Mouse (Mus musculus): Measurements from ENCODE around the gene Ppfia1. TPM values are rescaled to one million over a fixed set of nuclear protein-coding genes. Genes with fewer than 3 reads are reported as not detected.

Ppfia1 gene
- polyA plus RNA-seq, 1 experiment from 2014 or later = 19.2 TPM

DNA sequence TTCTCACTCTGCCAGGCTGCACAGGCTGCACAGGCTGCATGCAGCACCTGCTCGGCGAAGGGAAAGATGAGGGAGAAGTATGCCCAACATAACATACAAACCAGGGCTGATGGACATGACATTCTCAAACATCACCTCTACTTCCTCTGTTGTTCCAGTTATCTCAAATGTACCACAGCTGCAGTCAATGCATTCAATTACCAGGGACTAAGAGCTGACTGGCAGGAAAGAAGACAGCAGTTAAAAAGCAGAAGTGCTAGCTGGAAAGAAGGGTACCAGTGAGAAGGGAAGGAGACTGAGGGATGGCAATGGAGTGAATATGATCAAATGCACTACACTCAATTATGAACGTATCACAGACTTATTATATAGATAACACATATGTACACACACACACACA is 17.2 kb downstream of the Ppfia1 start:
- Histone ChIP-seq H3K27me3 (ENCODE audit: control insufficient read depth, insufficient read depth, low read length) (no peaks in the 10 kb centered on the region), H3K4me2 (ENCODE audit: low read depth, low read length) (no peak overlapping the region), H3K4me1 (ENCODE audit: control insufficient read depth, insufficient read depth, low read length) (no peaks in the 10 kb centered on the region), H3K9ac (ENCODE audit: low read length) (no peak overlapping the region), H3K27ac (ENCODE audit: low read length) (no peak overlapping the region), H3K36me3 (ENCODE audit: control insufficient read depth, insufficient read depth, low read length) (no peaks in the 10 kb centered on the region), H3K4me3 (replicated peaks; ENCODE audit: low read length) (no peak overlapping the region), H3K9me3 (replicated peaks; ENCODE audit: control insufficient read depth, low read length) (no peaks in the 10 kb centered on the region)
- WGBS = 74% methylated on average over 3 of the region's 3 CpGs
- ATAC-seq (ENCODE audit: insufficient read depth, low FRiP score) = no peak

DNA sequence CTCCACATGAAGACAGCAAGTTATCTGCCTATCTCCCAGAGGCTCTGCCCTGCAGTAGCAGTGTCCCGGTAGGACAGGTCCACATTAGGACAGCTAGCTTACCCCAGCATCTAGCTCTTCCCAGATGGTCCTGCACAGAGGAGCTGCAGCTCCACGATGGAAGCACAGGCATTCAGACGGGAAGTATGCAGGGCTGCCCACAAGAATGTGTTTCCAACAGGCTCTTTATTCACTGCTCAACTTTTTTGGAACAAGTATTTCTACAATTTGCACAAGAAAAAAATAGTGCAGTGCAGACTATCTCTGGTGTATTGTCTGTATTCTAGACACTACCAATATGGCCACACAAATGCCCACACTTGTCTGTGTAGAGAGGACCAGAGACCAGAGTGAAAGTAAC is 18.8 kb downstream of the Ppfia1 start:
- Histone ChIP-seq H3K4me3 (replicated peaks; ENCODE audit: low read length) (no peak overlapping the region), H3K4me1 (ENCODE audit: control insufficient read depth, insufficient read depth, low read length) (no peaks in the 10 kb centered on the region), H3K9ac (ENCODE audit: low read length) (no peak overlapping the region), H3K9me3 (replicated peaks; ENCODE audit: control insufficient read depth, low read length) (no peaks in the 10 kb centered on the region), H3K27me3 (ENCODE audit: control insufficient read depth, insufficient read depth, low read length) (no peaks in the 10 kb centered on the region), H3K27ac (ENCODE audit: low read length) (no peak overlapping the region), H3K36me3 (ENCODE audit: control insufficient read depth, insufficient read depth, low read length) (no peaks in the 10 kb centered on the region), H3K4me2 (ENCODE audit: low read depth, low read length) (no peak overlapping the region)
- WGBS = 66% methylated on average over 3 of the region's 3 CpGs
- ATAC-seq (ENCODE audit: insufficient read depth, low FRiP score) = no peak

DNA sequence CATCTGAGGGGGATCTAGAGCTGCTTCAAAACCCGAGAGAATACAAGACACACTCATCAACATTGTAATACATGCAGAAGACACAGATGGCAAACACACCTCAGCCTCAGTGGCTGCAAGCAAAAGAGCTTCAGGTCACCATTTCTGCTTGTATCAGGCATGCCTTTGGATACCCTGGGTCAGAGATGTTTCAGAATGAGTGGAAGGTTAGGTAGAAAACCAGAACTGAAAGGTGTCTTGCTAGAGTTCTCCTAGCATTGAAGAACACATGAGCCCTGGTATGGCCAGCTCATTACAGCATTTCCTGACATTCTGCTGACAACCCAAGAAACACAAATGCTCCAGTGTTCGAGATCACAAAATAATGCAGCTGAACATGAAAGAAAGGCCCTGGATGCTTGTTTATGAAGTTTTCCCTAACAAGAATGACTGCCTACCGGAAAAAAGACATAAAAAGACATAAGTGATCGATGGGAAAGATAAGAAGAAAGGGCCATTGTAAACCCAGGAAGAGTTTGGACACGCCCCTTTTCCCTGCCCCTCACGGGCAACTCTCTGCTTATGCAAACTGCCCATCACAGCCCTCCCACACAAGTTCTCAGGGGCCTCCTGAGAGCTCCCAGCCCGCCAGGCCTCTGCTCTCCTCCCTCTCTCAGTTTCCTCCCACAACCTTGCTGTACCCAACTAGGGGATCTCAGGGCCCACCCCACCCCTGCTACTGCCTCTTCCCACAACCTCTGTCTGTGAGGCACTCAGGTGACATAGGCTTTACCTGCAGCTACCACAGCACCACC is 21.7 kb downstream of the Ppfia1 start:
- WGBS = 24% methylated on average over 7 of the region's 7 CpGs
- Histone ChIP-seq H3K27me3 (ENCODE audit: control insufficient read depth, insufficient read depth, low read length) (no peaks in the 10 kb centered on the region), H3K9ac (ENCODE audit: low read length) (no peak overlapping the region), H3K4me3 (replicated peaks; ENCODE audit: low read length) (no peak overlapping the region), H3K9me3 (replicated peaks; ENCODE audit: control insufficient read depth, low read length) (no peaks in the 10 kb centered on the region), H3K4me2 (ENCODE audit: low read depth, low read length) (no peak overlapping the region), H3K36me3 (ENCODE audit: control insufficient read depth, insufficient read depth, low read length) (no peaks in the 10 kb centered on the region), H3K4me1 (ENCODE audit: control insufficient read depth, insufficient read depth, low read length) (no peaks in the 10 kb centered on the region), H3K27ac (ENCODE audit: low read length) (no peak overlapping the region)
- ATAC-seq (ENCODE audit: insufficient read depth, low FRiP score) = no peak

DNA sequence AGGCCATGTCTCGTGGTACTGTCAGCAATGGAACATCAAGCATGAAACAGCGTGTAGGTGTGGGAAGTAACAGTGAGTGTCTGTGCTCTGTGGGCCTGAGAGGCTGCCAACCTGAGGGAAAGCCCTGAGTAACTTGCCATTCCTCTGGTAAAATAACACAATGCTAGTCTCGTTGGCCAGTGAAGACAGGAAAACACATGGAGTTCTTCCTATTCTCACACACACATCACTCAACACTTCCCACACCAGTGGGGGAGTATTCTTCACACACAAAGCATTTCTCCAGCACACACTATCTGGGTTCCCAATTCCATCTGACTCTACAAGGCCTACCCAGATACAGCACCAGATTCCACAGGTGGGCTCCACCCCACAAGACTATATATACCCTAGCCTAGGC is 23.7 kb downstream of the Ppfia1 start:
- WGBS = 84% methylated on average over 3 of the region's 3 CpGs
- no peaks in the 10 kb centered on the region for H3K4me1 ChIP-seq (ENCODE audit: control insufficient read depth, insufficient read depth, low read length)
- H3K9me3 ChIP-seq (replicated peaks; ENCODE audit: control insufficient read depth, low read length) = no peaks in the 10 kb centered on the region
- no peaks in the 10 kb centered on the region for H3K27me3 ChIP-seq (ENCODE audit: control insufficient read depth, insufficient read depth, low read length)
- H3K4me3 ChIP-seq (replicated peaks; ENCODE audit: low read length) = no peak overlapping the region
- H3K36me3 ChIP-seq (ENCODE audit: control insufficient read depth, insufficient read depth, low read length) = no peaks in the 10 kb centered on the region
- H3K27ac ChIP-seq (ENCODE audit: low read length) = no peak overlapping the region
- no peak overlapping the region for H3K9ac ChIP-seq (ENCODE audit: low read length)
- no peak for ATAC-seq (ENCODE audit: insufficient read depth, low FRiP score)
- H3K4me2 ChIP-seq (ENCODE audit: low read depth, low read length) = no peak overlapping the region

DNA sequence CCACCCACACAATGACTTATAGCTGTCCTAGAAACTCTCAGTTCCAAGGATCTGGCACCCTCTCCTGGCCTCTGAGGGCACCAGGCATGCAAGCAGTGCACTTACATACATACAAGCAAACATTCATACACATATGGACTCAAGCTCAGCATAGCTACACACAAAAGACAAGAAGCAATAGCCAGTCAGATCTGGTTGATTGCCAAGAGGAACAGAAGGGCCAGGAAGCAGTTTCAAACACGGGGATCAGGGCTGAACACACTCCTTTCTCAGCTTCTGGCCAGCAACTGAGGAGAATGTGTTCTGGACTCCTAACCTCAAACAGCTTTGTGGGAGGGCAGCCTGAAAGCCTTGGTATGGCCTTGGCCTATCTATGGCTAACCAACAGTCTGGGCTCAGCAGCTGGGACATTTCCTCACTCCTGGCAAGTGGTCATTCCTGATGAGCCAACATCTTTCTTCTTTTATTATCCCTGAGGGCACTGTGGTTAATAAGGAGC is 25.8 kb downstream of the Ppfia1 start:
- no peak for ATAC-seq (ENCODE audit: insufficient read depth, low FRiP score)
- H3K4me1 ChIP-seq (ENCODE audit: control insufficient read depth, insufficient read depth, low read length) = no peaks in the 10 kb centered on the region
- H3K4me2 ChIP-seq (ENCODE audit: low read depth, low read length) = no peak overlapping the region
- no peaks in the 10 kb centered on the region for H3K27me3 ChIP-seq (ENCODE audit: control insufficient read depth, insufficient read depth, low read length)
- WGBS = 17% methylated on average over 1 of the region's 1 CpGs
- no peaks in the 10 kb centered on the region for H3K9me3 ChIP-seq (replicated peaks; ENCODE audit: control insufficient read depth, low read length)
- no peak overlapping the region for H3K27ac ChIP-seq (ENCODE audit: low read length)
- no peak overlapping the region for H3K4me3 ChIP-seq (replicated peaks; ENCODE audit: low read length)
- H3K36me3 ChIP-seq (ENCODE audit: control insufficient read depth, insufficient read depth, low read length) = no peaks in the 10 kb centered on the region
- H3K9ac ChIP-seq (ENCODE audit: low read length) = no peak overlapping the region

DNA sequence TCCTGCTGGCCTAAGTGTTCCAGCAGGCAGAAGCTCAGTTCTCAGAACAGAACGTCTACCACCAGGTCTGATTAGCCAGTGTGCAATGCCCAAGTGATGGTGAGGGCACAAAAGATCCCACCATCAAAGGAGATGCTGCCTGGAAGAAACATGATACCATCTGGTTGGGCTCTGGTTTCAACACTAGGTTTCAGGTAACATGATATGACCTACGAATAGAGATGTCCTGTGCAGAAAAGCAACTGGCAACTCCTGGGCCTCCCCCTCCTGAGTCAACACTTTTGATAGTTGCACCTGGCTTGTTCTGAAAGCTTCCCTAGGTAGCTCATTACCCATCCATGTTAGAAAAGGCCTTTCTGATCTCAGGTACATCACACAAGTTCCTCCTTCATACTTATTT is 26.9 kb downstream of the Ppfia1 start:
- Histone ChIP-seq H3K27ac (ENCODE audit: low read length) (no peak overlapping the region), H3K27me3 (ENCODE audit: control insufficient read depth, insufficient read depth, low read length) (no peaks in the 10 kb centered on the region)
- ATAC-seq (ENCODE audit: insufficient read depth, low FRiP score) = no peak

DNA sequence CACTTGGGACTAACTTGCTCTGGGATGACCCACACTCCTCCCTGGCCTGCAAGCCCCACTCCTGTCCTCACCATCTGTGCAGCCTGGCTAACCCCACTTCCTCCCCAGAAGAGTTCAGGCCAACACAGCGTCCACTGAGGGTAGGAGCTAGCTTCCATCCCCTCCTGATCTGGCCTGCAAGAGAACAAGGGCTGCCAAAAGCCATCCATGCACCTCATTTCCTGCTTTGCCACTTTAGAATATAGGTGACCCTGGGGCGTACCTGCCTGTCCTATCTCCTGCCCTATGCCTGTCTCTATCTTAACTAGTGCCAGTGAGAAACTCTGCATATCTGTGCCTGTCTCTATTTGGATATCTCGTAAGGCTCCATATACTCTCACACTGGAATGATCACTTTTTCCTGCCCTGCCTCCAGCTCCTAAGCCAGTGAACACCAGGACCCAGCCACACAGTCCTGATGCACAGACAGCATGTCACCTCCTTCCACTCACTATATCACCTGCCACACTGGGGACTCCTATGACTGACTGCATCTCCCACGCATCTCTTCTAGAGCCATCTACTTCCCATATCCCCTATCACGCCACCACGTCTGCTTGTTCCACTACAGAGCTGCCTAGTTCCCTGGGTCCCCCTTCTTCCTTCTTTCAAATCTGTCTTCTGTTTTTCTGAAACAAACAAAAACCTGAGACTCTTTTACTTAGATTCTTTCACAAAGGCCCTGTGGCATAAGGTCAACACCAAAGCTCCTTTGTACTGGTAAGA is 28.9 kb downstream of the Ppfia1 start:
- Histone ChIP-seq H3K4me2 (ENCODE audit: low read depth, low read length) (no peak overlapping the region), H3K4me3 (replicated peaks; ENCODE audit: low read length) (no peak overlapping the region), H3K4me1 (ENCODE audit: control insufficient read depth, insufficient read depth, low read length) (no peaks in the 10 kb centered on the region), H3K9ac (ENCODE audit: low read length) (no peak overlapping the region), H3K27ac (ENCODE audit: low read length) (no peak overlapping the region), H3K36me3 (ENCODE audit: control insufficient read depth, insufficient read depth, low read length) (0 out of 2 replicates have a peak, but pooled peaks cover 6% of the 10 kb centered on the region), H3K27me3 (ENCODE audit: control insufficient read depth, insufficient read depth, low read length) (no peaks in the 10 kb centered on the region), H3K9me3 (replicated peaks; ENCODE audit: control insufficient read depth, low read length) (no peaks in the 10 kb centered on the region)
- ATAC-seq (ENCODE audit: insufficient read depth, low FRiP score) = no peak
- 76% methylated on average over 6 of the region's 6 CpGs for WGBS

More for the DNA sequence above, 26.9 kb downstream of the Ppfia1 start:
- H3K4me2 ChIP-seq (ENCODE audit: low read depth, low read length) = no peak overlapping the region
- H3K4me3 ChIP-seq (replicated peaks; ENCODE audit: low read length) = no peak overlapping the region
- 23% methylated on average over 2 of the region's 2 CpGs for WGBS
- no peaks in the 10 kb centered on the region for H3K4me1 ChIP-seq (ENCODE audit: control insufficient read depth, insufficient read depth, low read length)
- H3K36me3 ChIP-seq (ENCODE audit: control insufficient read depth, insufficient read depth, low read length) = no peaks in the 10 kb centered on the region
- no peak overlapping the region for H3K9ac ChIP-seq (ENCODE audit: low read length)
- H3K9me3 ChIP-seq (replicated peaks; ENCODE audit: control insufficient read depth, low read length) = no peaks in the 10 kb centered on the region

DNA sequence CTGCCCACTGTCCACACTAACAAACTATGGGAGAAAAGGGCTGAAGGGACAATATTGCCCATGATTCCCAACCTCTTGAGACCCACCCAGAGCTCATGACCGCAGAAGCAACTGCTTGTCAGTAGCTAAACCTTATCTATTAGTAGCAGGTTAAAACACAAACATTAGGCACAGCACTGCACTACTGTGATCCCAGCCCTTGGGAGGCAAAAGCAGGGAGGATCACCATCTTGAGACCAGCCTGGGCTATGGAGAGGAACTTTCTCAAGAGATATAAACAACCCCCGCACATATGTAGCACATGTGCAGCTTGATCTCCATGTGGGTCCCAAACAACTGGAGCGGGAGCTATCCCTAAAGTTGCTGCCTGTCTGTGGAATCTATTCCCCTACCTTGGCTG is 30.1 kb downstream of the Ppfia1 start:
- Histone ChIP-seq H3K27ac (ENCODE audit: low read length) (no peak overlapping the region), H3K9ac (ENCODE audit: low read length) (no peak overlapping the region), H3K4me2 (ENCODE audit: low read depth, low read length) (no peak overlapping the region), H3K27me3 (ENCODE audit: control insufficient read depth, insufficient read depth, low read length) (no peaks in the 10 kb centered on the region), H3K9me3 (replicated peaks; ENCODE audit: control insufficient read depth, low read length) (no peaks in the 10 kb centered on the region), H3K36me3 (ENCODE audit: control insufficient read depth, insufficient read depth, low read length) (peaks cover 8% of the 10 kb centered on the region; the same call in 1 of the 2 replicates), H3K4me3 (replicated peaks; ENCODE audit: low read length) (no peak overlapping the region), H3K4me1 (ENCODE audit: control insufficient read depth, insufficient read depth, low read length) (no peaks in the 10 kb centered on the region)
- ATAC-seq (ENCODE audit: insufficient read depth, low FRiP score) = no peak
- 69% methylated on average over 3 of the region's 3 CpGs for WGBS

DNA sequence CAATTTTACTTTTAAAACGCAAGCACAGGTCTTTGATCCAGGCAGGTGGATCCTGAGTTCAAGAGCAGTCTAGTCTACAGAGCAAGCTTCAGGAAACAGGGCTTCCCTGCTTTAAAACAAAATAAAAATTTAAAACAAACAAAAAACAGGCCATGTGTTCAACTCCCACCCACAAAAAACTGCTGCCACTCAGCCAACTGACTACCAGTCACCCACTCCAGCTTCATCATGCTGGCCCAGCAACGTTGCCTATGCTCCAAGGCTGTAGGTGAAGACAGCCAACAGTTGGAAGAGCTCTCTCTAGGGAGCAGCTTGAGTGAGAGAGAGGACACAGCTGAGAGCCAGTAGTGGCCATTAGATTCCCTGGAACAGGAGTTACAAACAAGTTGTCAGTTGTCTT is 31.6 kb downstream of the Ppfia1 start:
- WGBS = 88% methylated on average over 2 of the region's 2 CpGs
- Histone ChIP-seq H3K4me3 (replicated peaks; ENCODE audit: low read length) (no peak overlapping the region), H3K36me3 (ENCODE audit: control insufficient read depth, insufficient read depth, low read length) (peaks cover 8% of the 10 kb centered on the region; the same call in 1 of the 2 replicates), H3K4me2 (ENCODE audit: low read depth, low read length) (no peak overlapping the region), H3K4me1 (ENCODE audit: control insufficient read depth, insufficient read depth, low read length) (no peaks in the 10 kb centered on the region), H3K27me3 (ENCODE audit: control insufficient read depth, insufficient read depth, low read length) (no peaks in the 10 kb centered on the region), H3K9ac (ENCODE audit: low read length) (no peak overlapping the region), H3K9me3 (replicated peaks; ENCODE audit: control insufficient read depth, low read length) (no peaks in the 10 kb centered on the region), H3K27ac (ENCODE audit: low read length) (no peak overlapping the region)
- ATAC-seq (ENCODE audit: insufficient read depth, low FRiP score) = no peak
